Mouse (Mus musculus): Measurements from ENCODE around the gene Ptgs1.

GRCm38 (mm10) chr2:36220891-36221290 is 9.3 kb upstream of the Ptgs1 start:
- TF ChIP-seq CTCF (IDR thresholded peaks at IDR 0.05; ENCODE audit: control insufficient read depth, insufficient read depth, insufficient replicate concordance, low read depth, low read length) (no peak), POLR2A (IDR thresholded peaks at IDR 0.05; ENCODE audit: control insufficient read depth, low read depth, low read length) (no peak)

Data from testis, adult 2 months (tissue).